In genomic region chrX:57052848-57053173, GRCm38 (mm10) we compare ENCODE assay signal across 8 mouse cellular contexts. TPM values are rescaled to one million over a fixed set of nuclear protein-coding genes. Genes with fewer than 3 reads are reported as not detected.
DNase-seq lines count a peak whose midpoint lies in the region; ATAC-seq and TF ChIP-seq lines count a peak whose summit lies in the region.

No protein-coding gene starts in this region.

- no peaks in the 10 kb centered on the region for H3K27me3 ChIP-seq in heart, embryonic 11.5 days (ENCODE audit: control insufficient read depth, insufficient read depth, low read length)
- H3K27me3 ChIP-seq in forebrain, embryonic 16.5 days (replicated peaks; ENCODE audit: control insufficient read depth, insufficient read depth, low read length): no peaks in the 10 kb centered on the region

- no peaks in the 10 kb centered on the region for H3K4me1 ChIP-seq in heart, embryonic 11.5 days (ENCODE audit: control insufficient read depth, insufficient read depth, low read length)
- no peaks in the 10 kb centered on the region for H3K4me1 ChIP-seq in ES-E14 (ENCODE audit: control insufficient read depth in 2 of 2, insufficient read depth in 2 of 2, low read length in 2 of 2, poor library complexity in 1 of 2)
- peaks cover 8% of the 10 kb centered on the region; the same call in 1 of the 2 replicates for H3K4me1 ChIP-seq in forebrain, embryonic 16.5 days (replicated peaks; ENCODE audit: control insufficient read depth, insufficient read depth, low read length)

- peak overlapping the region; percentile 77 for H3K9ac ChIP-seq in heart, embryonic 11.5 days (ENCODE audit: low read depth, low read length)
- H3K9ac ChIP-seq in ES-E14 (ENCODE audit: insufficient read depth, low read depth, low read length, poor library complexity, severe bottlenecking): peak overlapping the region; percentile 99
- peak overlapping the region; percentile 73 for H3K9ac ChIP-seq in forebrain, embryonic 16.5 days (replicated peaks; ENCODE audit: low read depth, low read length)

- no peak overlapping the region for H3K27ac ChIP-seq in heart, embryonic 11.5 days (ENCODE audit: low read depth, low read length)
- H3K27ac ChIP-seq in ES-E14 (ENCODE audit: insufficient read depth, low read depth, low read length, poor library complexity, severe bottlenecking): 0 out of 2 replicates have a peak overlapping the region, but pooled peaks have one; percentile 97
- H3K27ac ChIP-seq in forebrain, embryonic 16.5 days (ENCODE audit: low read length): peak overlapping the region; percentile 95
- peak overlapping the region; percentile 46; the same call in 1 of the 2 replicates for H3K27ac ChIP-seq in macrophage

- no peaks in the 10 kb centered on the region for H3K79me2 ChIP-seq in macrophage (ENCODE audit: inconsistent target)

- in situ Hi-C loops in ES-E14 (cut with MboI; ENCODE audit: low sequenced_read_pairs in 2 of 2, unreplicated experiment in 2 of 2): no loop called here

- H3K36me3 ChIP-seq in heart, embryonic 11.5 days (ENCODE audit: control insufficient read depth, insufficient read depth, low read length): no peaks in the 10 kb centered on the region
- no peaks in the 10 kb centered on the region for H3K36me3 ChIP-seq in ES-E14 (ENCODE audit: control insufficient read depth, insufficient read depth, low read length, poor library complexity, severe bottlenecking)
- no peaks in the 10 kb centered on the region for H3K36me3 ChIP-seq in forebrain, embryonic 16.5 days (ENCODE audit: control insufficient read depth, insufficient read depth)
- H3K36me3 ChIP-seq in macrophage (ENCODE audit: inconsistent target): no peaks in the 10 kb centered on the region

- peak overlapping the region; percentile 56 for H3K4me3 ChIP-seq in heart, embryonic 11.5 days (ENCODE audit: low read depth, low read length)
- H3K4me3 ChIP-seq in ES-E14 (ENCODE audit: insufficient read depth in 1 of 2, low read depth in 1 of 2, low read length in 2 of 2, poor library complexity in 1 of 2, severe bottlenecking in 1 of 2) (peak overlapping the region; percentile 96 to 99), macrophage (ENCODE audit: inconsistent target) (peak overlapping the region; percentile 38)
- H3K4me3 ChIP-seq in forebrain, embryonic 16.5 days (replicated peaks; ENCODE audit: low read length): peak overlapping the region; percentile 62

- intact Hi-C loops in left cerebral cortex, postnatal 10 days (cut with DNase I): loop anchor here (10.0 kb wide), 1 partner anchor 408 kb away; no protein-coding TSS in a partner anchor
- intact Hi-C loops in left cerebral cortex, postnatal 14 days (cut with DNase I): loop anchor here (10.0 kb wide), 1 partner anchor 322 kb away; no protein-coding TSS in a partner anchor

- no peaks in the 10 kb centered on the region for H3K9me3 ChIP-seq in heart, embryonic 11.5 days (replicated peaks; ENCODE audit: control insufficient read depth, low read length)
- H3K9me3 ChIP-seq in ES-E14 (ENCODE audit: control insufficient read depth, insufficient read depth, low read depth, low read length): no peaks in the 10 kb centered on the region
- H3K9me3 ChIP-seq in forebrain, embryonic 16.5 days (ENCODE audit: control insufficient read depth, low read length): no peaks in the 10 kb centered on the region

- 22% methylated on average over 4 of the region's 4 CpGs for WGBS in heart, embryonic 11.5 days (ENCODE audit: insufficient replicate concordance)
- 24% methylated on average over 4 of the region's 4 CpGs for WGBS in forebrain, embryonic 16.5 days
- 13% methylated on average over 4 of the region's 4 CpGs for WGBS in macrophage (ENCODE audit: missing documents)

- no peak for DNase-seq in heart, adult 8-10 months (ENCODE audit: low spot score)
- peak; percentile 34 for DNase-seq in ES-E14 (ENCODE audit: low read depth, low spot score)
- DNase-seq in urinary bladder, adult 18-20 months (ENCODE audit: low spot score in 2 of 2): no peak
- no peak for DNase-seq in left cerebral cortex, postnatal 10 days (ENCODE audit: extremely low spot score in 1 of 2, low spot score in 2 of 2)
- DNase-seq in left cerebral cortex, postnatal 14 days (ENCODE audit: low spot score in 2 of 2): no peak

- no peak; the same call in 1 of the 2 replicates for ATAC-seq in heart, embryonic 11.5 days (replicated peaks; ENCODE audit: insufficient number of reproducible peaks, low FRiP score, low TSS enrichment)
- ATAC-seq in forebrain, embryonic 16.5 days: peak; percentile 63

- H3K4me2 ChIP-seq in heart, embryonic 11.5 days: peak overlapping the region; percentile 49
- H3K4me2 ChIP-seq in forebrain, embryonic 16.5 days (ENCODE audit: low read length): peak overlapping the region; percentile 51

TF ChIP-seq in ES-E14, 5 proteins besides CTCF, POLR2A, EP300 and RAD21:
- no peak for TF ChIP-seq CHD2 (IDR thresholded peaks at IDR 0.05; ENCODE audit: low read depth, low read length)
- TF ChIP-seq ZNF384 (IDR thresholded peaks at IDR 0.05; ENCODE audit: low read depth, low read length): no peak
- no peak for TF ChIP-seq MAFK (IDR thresholded peaks at IDR 0.05; ENCODE audit: insufficient read depth, low read depth, low read length)
- TF ChIP-seq HCFC1 (IDR thresholded peaks at IDR 0.05; ENCODE audit: borderline replicate concordance, insufficient read depth, low read length): no peak
- no peak for TF ChIP-seq ZC3H11A (IDR thresholded peaks at IDR 0.05; ENCODE audit: borderline replicate concordance, low read depth, low read length)

RNA-seq across cellular contexts. Expression of gene Htatsf1, which starts 0.6 kb away (rescaled TPM):
- 60.6 and 60.8 TPM in 2 replicates for polyA plus RNA-seq in heart, embryonic 11.5 days (2014; fragmentation: Nextera tagmentation; extraction: Ambion mirVana)
- total RNA-seq in heart, adult 8-10 months (2022): 10 to 100 TPM; 55.2 to 61.5 (median 59.2) TPM
- total RNA-seq in ES-E14 (2012; rRNA removed): 18.1 and 20.7 TPM in 2 replicates
- 97.9 and 98.7 TPM in 2 replicates for polyA plus RNA-seq in forebrain, embryonic 16.5 days (2015; fragmentation: Nextera tagmentation; extraction: Ambion mirVana)
- 10 to 100 TPM in 25 of 26 experiments, 1 to 10 TPM in 1; 10.0 to 40.9 (median 21.3) TPM for total RNA-seq in macrophage (2018; cell fraction: chromatin; rRNA removed)
- 10 to 100 TPM; 17.7 to 31.7 (median 22.4) TPM for total RNA-seq in macrophage (2018; cell fraction: cytosol; rRNA removed)
- total RNA-seq in macrophage (2018; cell fraction: nucleus; rRNA removed): 10 to 100 TPM; 10.9 to 45.1 (median 21.0) TPM
- 20.1 to 46.1 TPM (median 29.8 TPM) in 3 replicates for polyA plus RNA-seq in macrophage (2018)
- total RNA-seq in left cerebral cortex, postnatal 10 days (2021): 10 to 100 TPM; 55.6 to 60.0 TPM
- total RNA-seq in left cerebral cortex, postnatal 14 days (2021): 10 to 100 TPM; 52.1 to 53.1 TPM

RNA-seq across cellular contexts. Expression of gene Brs3, which starts 9.9 kb away (rescaled TPM):
- polyA plus RNA-seq in heart, embryonic 11.5 days (2014; fragmentation: Nextera tagmentation; extraction: Ambion mirVana): not detected in 2 replicates
- total RNA-seq in heart, adult 8-10 months (2022): not detected
- not detected in 2 replicates for total RNA-seq in ES-E14 (2012; rRNA removed)
- polyA plus RNA-seq in forebrain, embryonic 16.5 days (2015; fragmentation: Nextera tagmentation; extraction: Ambion mirVana): 0.84 and 1.2 TPM in 2 replicates
- not detected for total RNA-seq in macrophage (2018; cell fraction: chromatin; rRNA removed)
- not detected for total RNA-seq in macrophage (2018; cell fraction: cytosol; rRNA removed)
- not detected for total RNA-seq in macrophage (2018; cell fraction: nucleus; rRNA removed)
- polyA plus RNA-seq in macrophage (2018): not detected in 3 replicates
- under 1 TPM; 0.28 to 0.32 TPM for total RNA-seq in left cerebral cortex, postnatal 10 days (2021)
- under 1 TPM in 1 of 2 experiments, not detected in 1; 0.27 TPM for total RNA-seq in left cerebral cortex, postnatal 14 days (2021)

RNA-seq across cellular contexts. Expression of gene Vgll1, which starts 35.1 kb away (rescaled TPM):
- polyA plus RNA-seq in heart, embryonic 11.5 days (2014; fragmentation: Nextera tagmentation; extraction: Ambion mirVana): 0.09 TPM in 1 of 2 replicates, not detected in the other
- not detected for total RNA-seq in heart, adult 8-10 months (2022)
- 0.37 and 1.2 TPM in 2 replicates for total RNA-seq in ES-E14 (2012; rRNA removed)
- polyA plus RNA-seq in forebrain, embryonic 16.5 days (2015; fragmentation: Nextera tagmentation; extraction: Ambion mirVana): not detected in 2 replicates
- total RNA-seq in macrophage (2018; cell fraction: chromatin; rRNA removed): not detected
- not detected for total RNA-seq in macrophage (2018; cell fraction: cytosol; rRNA removed)
- not detected for total RNA-seq in macrophage (2018; cell fraction: nucleus; rRNA removed)
- polyA plus RNA-seq in macrophage (2018): not detected in 3 replicates
- not detected for total RNA-seq in left cerebral cortex, postnatal 10 days (2021)
- total RNA-seq in left cerebral cortex, postnatal 14 days (2021): not detected

Comparison
In these comparisons a context has a peak if more than half of its experiments do, and no peak if none do; other contexts are left out.
1. H3K4me3 ChIP-seq: peak in every context shown above with its lines; median percentile 98 in ES-E14; 62 in forebrain, embryonic 16.5 days; 56 in heart, embryonic 11.5 days; 38 in macrophage.